Mouse (Mus musculus): ENCODE data around the gene Mrtfb. TPM values are rescaled to one million over a fixed set of nuclear protein-coding genes. Genes with fewer than 3 reads are reported as not detected.

Mrtfb gene
- polyA plus RNA-seq, 1 experiment from 2014 or later = 22.5 TPM

DNA sequence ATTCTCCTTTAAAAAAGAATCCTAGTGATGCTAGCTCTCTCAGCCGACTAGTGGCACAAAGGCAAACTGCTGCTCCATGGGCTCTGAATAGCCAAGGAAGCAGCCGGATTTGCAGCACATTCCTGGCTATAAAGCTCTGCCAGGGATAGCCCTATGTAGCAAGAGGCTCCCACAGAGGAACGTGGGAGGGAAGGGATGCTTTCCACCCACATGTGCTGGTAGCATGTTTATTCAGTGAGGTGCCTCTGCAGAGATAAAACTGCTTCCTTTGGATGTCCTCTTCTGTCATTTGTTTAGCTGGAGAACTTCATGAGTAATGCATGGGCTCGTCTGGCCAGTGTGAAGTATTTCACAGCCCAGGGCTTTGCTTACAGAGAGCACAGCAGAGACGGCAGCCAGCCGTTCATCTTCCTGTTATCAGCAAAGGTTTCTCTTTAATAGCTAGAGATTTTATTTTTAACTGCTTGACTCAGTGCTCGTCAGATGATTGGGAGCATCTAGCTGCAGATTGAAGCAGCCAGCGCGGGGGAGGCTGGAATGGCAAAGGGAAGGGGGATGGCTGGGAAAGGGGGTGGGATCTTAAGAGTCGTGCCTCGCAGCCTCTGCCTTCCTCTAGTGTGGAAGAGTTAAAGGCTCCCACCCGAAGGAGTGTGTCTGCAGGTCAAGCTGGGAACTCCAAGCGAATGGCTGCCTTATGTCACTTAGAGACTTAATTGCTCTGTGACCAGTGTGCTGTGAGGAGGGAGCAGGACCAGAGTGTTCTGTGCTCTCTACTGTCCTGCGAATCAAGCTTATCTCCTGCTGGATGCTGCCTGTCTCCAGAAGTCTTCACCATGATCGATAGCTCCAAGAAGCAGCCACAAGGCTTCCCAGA lies 101.8 kb downstream of the Mrtfb start:
- peak overlapping the region; percentile 46 for H3K4me2 ChIP-seq
- peak overlapping the region; percentile 4; the same call in 1 of the 2 replicates for H3K4me3 ChIP-seq (replicated peaks)
- no peaks in the 10 kb centered on the region for H3K27me3 ChIP-seq (replicated peaks)
- no peaks in the 10 kb centered on the region for H3K36me3 ChIP-seq
- peak overlapping the region; percentile 74 for H3K27ac ChIP-seq
- no peak overlapping the region for H3K9ac ChIP-seq
- WGBS = 13% methylated on average over 15 of the region's 15 CpGs
- no peaks in the 10 kb centered on the region for H3K9me3 ChIP-seq
- peak; percentile 59 for ATAC-seq (ENCODE audit: insufficient read depth, low FRiP score, low read depth)
- H3K4me1 ChIP-seq = peaks cover 25% of the 10 kb centered on the region

DNA sequence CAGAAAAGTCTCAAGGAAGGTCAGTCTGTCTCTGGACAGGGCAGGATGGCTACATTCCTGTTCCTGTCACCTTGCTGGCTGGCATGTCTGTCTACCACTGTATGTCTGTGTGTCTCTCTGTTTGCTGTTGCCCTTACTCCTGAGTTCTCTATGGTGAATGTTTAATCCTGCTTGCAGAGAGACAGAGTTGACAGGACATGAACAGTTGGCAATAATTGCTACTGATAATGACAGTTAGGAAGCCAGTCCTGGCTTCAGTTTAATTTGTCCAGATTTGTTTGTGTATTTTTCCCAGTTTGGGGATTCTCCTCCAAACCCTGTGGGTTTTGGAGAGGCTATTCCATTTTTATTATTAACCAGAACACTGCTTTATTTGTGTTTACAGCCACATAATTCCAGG lies 102.5 kb downstream of the Mrtfb start:
- H3K9ac ChIP-seq = no peak overlapping the region

DNA sequence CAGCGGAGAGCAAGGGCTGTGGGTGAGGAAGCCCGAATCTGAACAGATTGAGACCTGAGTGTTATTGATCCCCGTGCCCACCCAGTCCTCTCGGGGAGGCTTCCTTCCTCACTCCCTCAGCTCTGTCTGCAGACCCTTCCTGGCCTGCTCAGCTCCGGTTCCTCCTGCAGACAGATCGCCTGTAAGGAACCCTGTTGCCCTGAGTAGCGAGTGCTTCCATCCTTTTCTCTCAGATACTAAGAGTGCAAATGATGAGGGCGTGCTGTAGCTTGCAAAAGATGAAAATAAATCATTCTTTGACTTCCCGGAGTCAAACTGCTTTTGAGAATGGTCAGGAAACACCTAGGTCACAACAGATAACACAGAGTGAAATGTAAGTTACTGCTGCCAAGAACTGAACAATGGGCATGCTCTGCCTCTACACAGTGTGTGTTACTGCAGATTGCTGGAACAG lies 103.2 kb downstream of the Mrtfb start:
- Histone ChIP-seq H3K36me3 (no peaks in the 10 kb centered on the region), H3K4me3 (replicated peaks) (no peak overlapping the region), H3K9me3 (no peaks in the 10 kb centered on the region), H3K4me2 (peak overlapping the region; percentile 32), H3K27ac (peak overlapping the region; percentile 40; the same call in 1 of the 2 replicates), H3K4me1 (peaks cover 21% of the 10 kb centered on the region), H3K27me3 (replicated peaks) (no peaks in the 10 kb centered on the region), H3K9ac (no peak overlapping the region)
- WGBS = 30% methylated on average over 9 of the region's 9 CpGs
- ATAC-seq (ENCODE audit: insufficient read depth, low FRiP score, low read depth) = no peak

More for the DNA sequence above, 102.5 kb downstream of the Mrtfb start:
- ATAC-seq (ENCODE audit: insufficient read depth, low FRiP score, low read depth) = no peak
- Histone ChIP-seq H3K4me2 (peak overlapping the region; percentile 46; the same call in 1 of the 2 replicates), H3K9me3 (no peaks in the 10 kb centered on the region), H3K4me3 (replicated peaks) (no peak overlapping the region), H3K4me1 (peaks cover 25% of the 10 kb centered on the region), H3K27ac (peak overlapping the region; percentile 74), H3K27me3 (replicated peaks) (no peaks in the 10 kb centered on the region), H3K36me3 (no peaks in the 10 kb centered on the region)

DNA sequence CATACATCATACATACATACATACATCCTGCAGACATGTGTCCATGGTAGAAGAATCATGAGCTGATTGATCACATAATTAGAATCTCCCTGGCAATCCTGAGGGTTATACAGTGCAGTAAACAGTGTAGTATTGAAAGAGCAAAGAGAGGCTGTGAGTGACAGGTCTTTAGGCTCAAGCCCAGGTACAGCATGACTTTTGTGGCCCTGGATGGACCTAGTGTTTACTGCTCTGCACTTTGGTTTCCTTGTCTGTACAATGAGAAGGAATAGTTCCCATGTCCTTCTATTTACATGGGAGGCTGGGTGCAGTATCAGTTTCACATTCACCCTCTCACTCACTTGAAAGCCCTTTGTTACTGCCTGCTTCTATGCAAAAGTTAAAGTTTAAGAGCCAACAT lies 103.9 kb downstream of the Mrtfb start:
- peaks cover 21% of the 10 kb centered on the region for H3K4me1 ChIP-seq
- H3K9me3 ChIP-seq = no peaks in the 10 kb centered on the region
- no peak for ATAC-seq (ENCODE audit: insufficient read depth, low FRiP score, low read depth)
- no peaks in the 10 kb centered on the region for H3K27me3 ChIP-seq (replicated peaks)
- H3K36me3 ChIP-seq = no peaks in the 10 kb centered on the region
- no peak overlapping the region for H3K9ac ChIP-seq
- H3K4me3 ChIP-seq (replicated peaks) = no peak overlapping the region
- no peak overlapping the region for H3K27ac ChIP-seq
- H3K4me2 ChIP-seq = no peak overlapping the region

DNA sequence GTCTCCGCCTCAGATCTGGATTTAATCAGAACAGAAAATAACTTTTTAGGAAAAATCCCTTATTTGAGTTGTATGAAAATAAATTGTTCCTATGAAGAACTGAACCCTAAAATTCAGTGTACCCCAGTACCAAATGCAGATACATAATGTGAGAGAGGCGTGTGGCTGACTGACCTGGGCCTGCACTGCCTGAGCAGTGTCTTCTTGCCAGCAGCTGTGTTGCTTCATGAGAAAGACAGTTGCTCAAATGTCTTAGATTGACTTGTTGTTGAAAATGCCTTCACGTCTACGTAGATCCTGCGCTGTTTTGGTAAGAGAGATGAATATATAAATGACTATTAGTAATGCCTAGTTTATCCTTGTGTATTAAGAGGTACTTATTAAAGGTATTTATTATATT lies 104.6 kb downstream of the Mrtfb start:
- Histone ChIP-seq H3K36me3 (no peaks in the 10 kb centered on the region), H3K9me3 (no peaks in the 10 kb centered on the region), H3K4me1 (peaks cover 21% of the 10 kb centered on the region), H3K27me3 (replicated peaks) (no peaks in the 10 kb centered on the region), H3K27ac (no peak overlapping the region), H3K4me3 (replicated peaks) (no peak overlapping the region), H3K9ac (no peak overlapping the region), H3K4me2 (no peak overlapping the region)
- WGBS = 64% methylated on average over 5 of the region's 5 CpGs
- no peak for ATAC-seq (ENCODE audit: insufficient read depth, low FRiP score, low read depth)

DNA sequence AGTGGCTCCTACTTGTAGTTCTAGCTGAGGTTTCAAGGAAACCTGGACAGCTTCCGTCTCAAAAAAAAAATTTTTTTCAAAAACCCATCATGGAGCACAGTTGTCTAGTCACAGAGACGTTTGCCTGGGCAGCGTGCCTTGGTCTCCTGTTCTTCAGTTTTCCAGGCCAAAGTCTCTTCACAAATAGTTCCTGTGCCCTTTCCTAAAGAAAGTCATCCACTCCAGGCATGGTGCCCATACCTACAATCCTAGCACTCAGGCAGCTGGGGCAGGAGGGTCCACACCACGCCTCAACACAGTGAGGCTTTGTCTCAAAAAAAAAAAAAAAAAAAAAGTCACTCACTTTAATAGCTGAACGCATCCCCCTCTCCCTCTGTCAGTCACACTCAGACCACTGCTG lies 106.9 kb downstream of the Mrtfb start:
- Histone ChIP-seq H3K9ac (no peak overlapping the region), H3K4me2 (no peak overlapping the region), H3K27me3 (replicated peaks) (no peaks in the 10 kb centered on the region), H3K36me3 (no peaks in the 10 kb centered on the region), H3K27ac (no peak overlapping the region), H3K9me3 (no peaks in the 10 kb centered on the region), H3K4me1 (peaks cover 23% of the 10 kb centered on the region), H3K4me3 (replicated peaks) (no peak overlapping the region)
- ATAC-seq (ENCODE audit: insufficient read depth, low FRiP score, low read depth) = no peak
- 77% methylated on average over 5 of the region's 5 CpGs for WGBS

DNA sequence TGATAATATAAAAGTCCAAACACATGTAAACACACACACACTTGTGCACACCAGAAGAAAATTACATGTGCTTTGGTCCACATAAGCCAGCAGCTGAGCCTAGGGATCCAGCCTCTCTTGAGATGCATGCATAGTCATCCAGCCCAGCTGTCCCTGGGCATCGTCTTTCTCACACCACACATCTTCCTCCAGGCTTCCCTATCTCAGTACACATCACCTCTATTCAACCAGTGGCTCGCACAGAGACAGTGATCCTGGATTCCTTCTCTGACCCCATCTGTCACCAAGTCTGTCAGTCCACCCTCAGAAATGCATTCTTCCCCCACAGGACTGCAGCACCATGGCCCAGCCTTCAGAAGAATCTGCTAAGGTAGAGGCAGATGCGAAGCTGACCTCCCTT lies 107.9 kb downstream of the Mrtfb start:
- no peak for ATAC-seq (ENCODE audit: insufficient read depth, low FRiP score, low read depth)
- no peak overlapping the region for H3K4me3 ChIP-seq (replicated peaks)
- no peak overlapping the region for H3K27ac ChIP-seq
- H3K9ac ChIP-seq = no peak overlapping the region
- H3K36me3 ChIP-seq = no peaks in the 10 kb centered on the region
- no peaks in the 10 kb centered on the region for H3K9me3 ChIP-seq
- no peaks in the 10 kb centered on the region for H3K27me3 ChIP-seq (replicated peaks)
- H3K4me1 ChIP-seq = peaks cover 13% of the 10 kb centered on the region
- WGBS = 55% methylated on average over 3 of the region's 3 CpGs
- H3K4me2 ChIP-seq = no peak overlapping the region

DNA sequence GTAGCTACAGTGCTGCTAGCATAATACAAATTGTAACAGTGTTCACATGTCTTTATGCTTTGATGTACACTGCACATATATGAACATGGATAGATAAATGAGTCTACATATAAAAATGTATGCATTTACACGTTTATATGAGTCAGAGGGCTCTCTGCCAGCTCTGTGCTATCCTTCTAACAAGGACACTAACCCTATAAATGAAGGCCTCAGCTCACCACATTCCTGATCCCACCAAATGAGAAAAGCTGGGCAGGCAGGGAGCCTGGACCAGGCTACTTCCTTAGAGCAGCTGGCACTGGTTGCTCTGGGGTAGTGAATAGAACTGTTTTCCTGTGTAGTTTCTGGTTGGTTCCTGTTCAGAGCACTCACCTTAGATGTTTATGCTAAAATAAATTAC lies 110.0 kb downstream of the Mrtfb start:
- H3K9ac ChIP-seq = no peak overlapping the region
- no peak for ATAC-seq (ENCODE audit: insufficient read depth, low FRiP score, low read depth)
- H3K4me2 ChIP-seq = no peak overlapping the region
- WGBS = 34% methylated on average over 1 of the region's 1 CpGs
- H3K4me3 ChIP-seq (replicated peaks) = no peak overlapping the region
- H3K4me1 ChIP-seq = peaks cover 7% of the 10 kb centered on the region; the same call in 1 of the 2 replicates
- 0 out of 2 replicates have a peak overlapping the region, but pooled peaks have one; percentile 67 for H3K27ac ChIP-seq
- no peaks in the 10 kb centered on the region for H3K27me3 ChIP-seq (replicated peaks)
- H3K9me3 ChIP-seq = no peaks in the 10 kb centered on the region
- H3K36me3 ChIP-seq = no peaks in the 10 kb centered on the region

DNA sequence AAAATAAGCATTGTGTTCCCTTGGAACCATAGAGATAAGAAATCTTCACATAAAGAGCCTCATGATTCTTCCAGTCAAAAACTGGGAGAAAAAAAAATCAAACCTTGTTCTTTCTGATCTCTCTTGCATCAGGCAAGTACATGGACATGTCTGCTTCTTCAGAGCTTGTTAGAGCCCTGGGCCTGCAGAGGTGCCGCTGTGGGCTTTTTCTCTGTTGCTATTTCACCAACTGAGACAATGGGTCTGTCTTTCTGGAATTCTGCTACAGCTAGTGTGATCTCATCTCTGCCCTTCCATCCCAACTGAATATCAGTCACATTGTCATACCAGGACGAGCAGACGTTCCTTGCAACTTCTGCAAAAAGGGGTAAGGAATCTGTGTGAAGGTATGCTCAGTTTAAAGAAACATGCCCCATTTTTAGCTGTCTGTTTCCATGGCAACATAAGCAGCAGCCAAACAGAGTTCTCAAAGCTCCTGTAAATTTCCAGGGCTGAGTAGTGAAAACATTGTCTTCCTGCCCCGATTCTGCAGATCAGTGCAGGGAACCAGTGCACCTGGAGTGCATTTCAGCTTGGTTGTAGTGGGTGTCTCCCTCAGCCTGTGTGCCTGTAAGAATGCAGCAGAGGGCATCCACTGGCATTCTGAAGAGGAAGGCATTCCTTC lies 110.7 kb downstream of the Mrtfb start:
- Histone ChIP-seq H3K36me3 (no peaks in the 10 kb centered on the region), H3K27ac (peak overlapping the region; percentile 67; the same call in 1 of the 2 replicates), H3K27me3 (replicated peaks) (no peaks in the 10 kb centered on the region), H3K9ac (no peak overlapping the region), H3K4me3 (replicated peaks) (no peak overlapping the region), H3K9me3 (no peaks in the 10 kb centered on the region), H3K4me1 (peaks cover 12% of the 10 kb centered on the region; the same call in 1 of the 2 replicates), H3K4me2 (no peak overlapping the region)
- WGBS = 15% methylated on average over 4 of the region's 4 CpGs
- ATAC-seq (ENCODE audit: insufficient read depth, low FRiP score, low read depth) = no peak

DNA sequence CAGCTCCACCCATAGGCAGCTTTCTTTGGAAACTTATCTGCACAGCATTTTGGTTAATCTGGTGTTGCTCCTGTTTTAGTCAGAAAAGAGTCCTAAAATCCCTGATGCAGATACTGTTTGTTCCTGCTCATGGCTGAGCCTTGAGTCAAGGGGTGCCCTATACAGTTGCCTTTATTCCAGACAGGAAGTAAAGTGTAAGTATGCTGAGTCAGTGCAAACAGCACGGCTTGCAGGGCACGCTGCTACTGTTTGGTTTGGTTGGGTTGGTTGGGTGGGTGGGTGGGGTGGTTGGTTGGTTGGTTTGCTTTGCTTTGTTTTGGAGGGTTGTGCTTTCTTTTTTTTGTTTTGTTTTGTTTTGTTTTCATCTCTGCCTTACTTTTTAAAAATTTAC lies 111.2 kb downstream of the Mrtfb start:
- ATAC-seq (ENCODE audit: insufficient read depth, low FRiP score, low read depth) = peak; percentile 74; the same call in 1 of the 2 replicates
- H3K27ac ChIP-seq = peak overlapping the region; percentile 67; the same call in 1 of the 2 replicates

DNA sequence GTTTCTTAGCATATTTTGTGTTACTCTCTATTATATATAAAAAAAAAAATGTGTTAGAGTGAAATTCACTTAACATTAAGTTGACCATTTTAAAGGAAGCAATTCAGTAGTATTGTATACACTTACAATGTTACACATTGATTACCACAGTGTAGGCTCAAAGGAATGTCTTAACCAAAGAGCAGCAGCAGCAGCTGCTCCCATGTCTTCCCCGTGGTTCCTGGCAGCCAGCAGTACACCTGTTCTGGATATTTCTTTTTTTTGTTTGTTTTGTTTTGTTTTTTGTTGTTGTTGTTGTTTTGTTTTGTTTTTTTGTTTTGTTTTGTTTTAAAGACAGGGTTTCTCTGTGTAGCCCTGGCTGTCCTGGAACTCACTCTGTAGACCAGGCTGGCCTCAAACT lies 112.4 kb downstream of the Mrtfb start:
- ATAC-seq (ENCODE audit: insufficient read depth, low FRiP score, low read depth) = no peak
- H3K27ac ChIP-seq = no peak overlapping the region
- peaks cover 13% of the 10 kb centered on the region; the same call in 1 of the 2 replicates for H3K4me1 ChIP-seq
- H3K27me3 ChIP-seq (replicated peaks) = no peaks in the 10 kb centered on the region
- H3K4me2 ChIP-seq = no peak overlapping the region
- peaks cover 4% of the 10 kb centered on the region; the same call in 1 of the 2 replicates for H3K36me3 ChIP-seq
- no peak overlapping the region for H3K9ac ChIP-seq
- WGBS = 69% methylated on average over 1 of the region's 1 CpGs
- H3K9me3 ChIP-seq = no peaks in the 10 kb centered on the region
- no peak overlapping the region for H3K4me3 ChIP-seq (replicated peaks)

More for the DNA sequence above, 111.2 kb downstream of the Mrtfb start:
- no peak overlapping the region for H3K9ac ChIP-seq
- H3K4me2 ChIP-seq = no peak overlapping the region
- no peaks in the 10 kb centered on the region for H3K9me3 ChIP-seq
- no peaks in the 10 kb centered on the region for H3K36me3 ChIP-seq
- no peak overlapping the region for H3K4me3 ChIP-seq (replicated peaks)
- 27% methylated on average over 2 of the region's 2 CpGs for WGBS
- no peaks in the 10 kb centered on the region for H3K27me3 ChIP-seq (replicated peaks)
- peaks cover 13% of the 10 kb centered on the region; the same call in 1 of the 2 replicates for H3K4me1 ChIP-seq

Data from stomach, embryonic 15.5 days (tissue).